Mouse (Mus musculus): Measurements from ENCODE around the gene Timm10b. TPM values are rescaled to one million over a fixed set of nuclear protein-coding genes. Genes with fewer than 3 reads are reported as not detected.

Gene Timm10b
- polyA plus RNA-seq, 1 experiment from 2014 or later, result 124 TPM

DNA sequence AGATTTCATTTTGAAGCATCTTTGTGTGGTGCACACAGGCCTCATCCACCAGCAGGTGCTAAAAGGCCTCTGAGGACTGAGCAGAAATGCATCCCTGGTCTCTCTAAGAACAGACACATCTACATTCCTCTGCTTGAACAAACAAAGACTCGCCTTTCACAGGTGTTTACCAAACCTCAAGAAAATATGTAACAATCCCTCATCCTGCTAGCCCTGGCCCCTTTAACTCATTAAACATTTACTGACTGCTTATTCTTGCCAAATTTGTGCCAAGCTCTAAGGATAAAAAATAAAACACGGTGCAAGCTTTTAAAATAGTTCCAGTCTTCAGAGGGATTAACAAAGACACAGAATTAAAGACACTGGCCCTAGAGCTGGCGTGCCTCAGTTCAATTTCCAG, 20.2 kb upstream of the Timm10b start:
- no peak overlapping the region for H3K27ac ChIP-seq (ENCODE audit: low read length)
- no peak overlapping the region for H3K9ac ChIP-seq (replicated peaks; ENCODE audit: low read depth, low read length)
- no peaks in the 10 kb centered on the region for H3K9me3 ChIP-seq (ENCODE audit: control insufficient read depth, low read length)
- ATAC-seq, result no peak
- no peak overlapping the region for H3K4me3 ChIP-seq (replicated peaks; ENCODE audit: low read length)
- no peaks in the 10 kb centered on the region for H3K27me3 ChIP-seq (replicated peaks; ENCODE audit: control insufficient read depth, insufficient read depth, low read length)
- WGBS, result 80% methylated on average over 3 of the region's 3 CpGs
- H3K36me3 ChIP-seq (ENCODE audit: control insufficient read depth, insufficient read depth), result peaks cover 27% of the 10 kb centered on the region
- H3K4me2 ChIP-seq (ENCODE audit: low read length), result no peak overlapping the region
- H3K4me1 ChIP-seq (replicated peaks; ENCODE audit: control insufficient read depth, insufficient read depth, low read length), result no peaks in the 10 kb centered on the region

DNA sequence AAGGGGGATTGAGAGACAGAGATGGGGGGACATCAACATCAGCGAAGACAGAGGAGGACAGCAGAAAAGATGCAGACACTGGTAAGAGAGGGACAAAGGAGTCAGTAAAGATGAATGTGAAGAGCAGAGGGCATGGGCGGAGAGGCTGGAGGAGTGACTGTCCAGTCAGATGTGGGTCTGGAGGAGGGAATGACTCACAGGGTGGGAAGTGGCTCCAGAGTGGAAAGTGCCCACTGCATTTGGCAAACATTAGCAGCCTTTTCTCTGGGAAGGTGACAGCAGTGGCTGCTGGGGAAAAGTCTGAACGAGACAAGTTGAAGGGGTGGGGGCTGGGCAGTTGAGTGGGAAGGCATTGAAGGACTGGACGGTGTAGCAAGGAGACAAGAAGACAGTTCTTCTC, 18.8 kb upstream of the Timm10b start:
- 78% methylated on average over 4 of the region's 4 CpGs for WGBS
- Histone ChIP-seq H3K4me2 (ENCODE audit: low read length) (no peak overlapping the region), H3K27ac (ENCODE audit: low read length) (no peak overlapping the region), H3K9me3 (ENCODE audit: control insufficient read depth, low read length) (no peaks in the 10 kb centered on the region), H3K27me3 (replicated peaks; ENCODE audit: control insufficient read depth, insufficient read depth, low read length) (no peaks in the 10 kb centered on the region), H3K36me3 (ENCODE audit: control insufficient read depth, insufficient read depth) (peaks cover 24% of the 10 kb centered on the region), H3K9ac (replicated peaks; ENCODE audit: low read depth, low read length) (no peak overlapping the region), H3K4me3 (replicated peaks; ENCODE audit: low read length) (no peak overlapping the region), H3K4me1 (replicated peaks; ENCODE audit: control insufficient read depth, insufficient read depth, low read length) (no peaks in the 10 kb centered on the region)
- no peak for ATAC-seq

DNA sequence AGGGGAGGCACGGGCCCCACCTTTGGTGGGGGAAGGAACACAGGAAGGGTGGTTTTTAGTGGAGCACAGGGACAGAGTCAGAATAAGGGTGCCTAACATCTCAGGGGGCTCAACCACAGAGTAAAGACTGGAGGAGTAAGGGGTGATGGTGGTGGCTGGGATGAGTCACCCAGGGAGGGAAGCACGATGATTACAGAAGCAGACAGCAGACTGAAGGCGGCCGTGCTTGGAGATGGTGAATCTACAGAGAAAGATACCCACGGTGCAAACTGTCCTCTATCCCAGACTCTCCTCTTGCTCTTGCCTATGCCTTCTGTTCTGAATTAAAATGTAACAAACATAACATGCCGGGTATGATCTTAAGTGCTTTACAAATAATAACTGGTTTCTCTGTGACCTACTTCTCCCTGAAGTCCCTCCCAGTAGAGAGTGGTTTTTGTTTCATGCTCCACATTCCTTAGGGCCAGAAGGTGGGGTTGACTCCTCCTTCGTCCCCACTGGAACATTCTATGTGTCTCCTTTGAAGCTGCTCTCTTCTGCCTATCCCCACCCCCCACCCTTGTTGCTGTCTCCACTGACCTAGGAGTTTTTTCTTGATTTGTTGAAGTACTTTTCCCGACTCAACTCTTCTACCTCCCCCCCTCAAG, 18.1 kb upstream of the Timm10b start:
- no peak for ATAC-seq
- WGBS, result 85% methylated on average over 8 of the region's 8 CpGs
- H3K4me2 ChIP-seq (ENCODE audit: low read length), result no peak overlapping the region

DNA sequence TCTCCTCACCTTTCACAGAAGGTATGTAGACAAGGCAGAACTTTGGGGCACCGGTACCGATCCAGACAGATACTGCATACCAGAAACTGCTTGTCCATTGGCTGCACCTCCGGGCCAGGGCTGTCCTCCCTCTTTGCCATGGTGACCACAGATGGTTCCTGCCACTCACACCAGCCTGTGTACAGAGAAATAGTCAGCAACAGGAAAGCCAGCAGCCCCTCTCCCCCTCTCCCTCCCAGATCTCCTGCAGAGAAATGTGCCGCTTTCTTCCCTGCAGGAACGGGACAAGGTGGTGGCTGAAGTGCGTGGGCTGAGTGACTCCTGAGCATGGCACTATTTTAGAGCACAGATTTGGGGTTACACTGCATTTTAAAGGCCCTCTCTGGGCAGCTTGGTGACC, 14.5 kb upstream of the Timm10b start:
- Histone ChIP-seq H3K4me3 (replicated peaks; ENCODE audit: low read length) (no peak overlapping the region), H3K36me3 (ENCODE audit: control insufficient read depth, insufficient read depth) (peaks cover 11% of the 10 kb centered on the region), H3K9me3 (ENCODE audit: control insufficient read depth, low read length) (no peaks in the 10 kb centered on the region), H3K4me1 (replicated peaks; ENCODE audit: control insufficient read depth, insufficient read depth, low read length) (peaks cover 11% of the 10 kb centered on the region), H3K4me2 (ENCODE audit: low read length) (no peak overlapping the region), H3K9ac (replicated peaks; ENCODE audit: low read depth, low read length) (no peak overlapping the region), H3K27ac (ENCODE audit: low read length) (no peak overlapping the region), H3K27me3 (replicated peaks; ENCODE audit: control insufficient read depth, insufficient read depth, low read length) (no peaks in the 10 kb centered on the region)
- 86% methylated on average over 6 of the region's 6 CpGs for WGBS
- no peak for ATAC-seq

More for the DNA sequence above, 18.1 kb upstream of the Timm10b start:
- H3K9me3 ChIP-seq (ENCODE audit: control insufficient read depth, low read length), result no peaks in the 10 kb centered on the region
- peaks cover 20% of the 10 kb centered on the region for H3K36me3 ChIP-seq (ENCODE audit: control insufficient read depth, insufficient read depth)
- H3K4me1 ChIP-seq (replicated peaks; ENCODE audit: control insufficient read depth, insufficient read depth, low read length), result no peaks in the 10 kb centered on the region
- H3K27me3 ChIP-seq (replicated peaks; ENCODE audit: control insufficient read depth, insufficient read depth, low read length), result no peaks in the 10 kb centered on the region
- H3K9ac ChIP-seq (replicated peaks; ENCODE audit: low read depth, low read length), result no peak overlapping the region
- no peak overlapping the region for H3K4me3 ChIP-seq (replicated peaks; ENCODE audit: low read length)
- no peak overlapping the region for H3K27ac ChIP-seq (ENCODE audit: low read length)

DNA sequence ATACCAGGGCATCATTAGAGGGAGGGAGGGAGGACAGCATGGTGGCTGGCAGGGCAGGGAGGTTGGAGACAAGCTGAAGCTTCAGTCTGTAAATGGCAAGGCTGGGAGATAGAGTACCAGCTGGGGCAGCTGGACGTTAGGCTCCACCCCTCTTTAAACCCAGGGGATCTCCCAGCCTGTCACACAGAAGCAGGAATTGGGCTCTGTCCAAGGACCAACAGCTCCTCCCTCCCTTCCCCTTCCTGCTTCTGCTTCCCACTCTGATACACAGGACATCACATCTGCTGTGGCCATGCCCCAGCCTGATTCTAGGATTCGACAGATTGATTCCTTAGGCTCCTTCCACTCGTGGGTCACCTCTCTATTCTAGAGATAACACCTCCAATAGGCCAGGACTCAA, 11.2 kb upstream of the Timm10b start:
- Histone ChIP-seq H3K36me3 (ENCODE audit: control insufficient read depth, insufficient read depth) (peaks cover 8% of the 10 kb centered on the region), H3K4me3 (replicated peaks; ENCODE audit: low read length) (no peak overlapping the region), H3K9ac (replicated peaks; ENCODE audit: low read depth, low read length) (no peak overlapping the region), H3K4me1 (replicated peaks; ENCODE audit: control insufficient read depth, insufficient read depth, low read length) (peaks cover 25% of the 10 kb centered on the region), H3K9me3 (ENCODE audit: control insufficient read depth, low read length) (no peaks in the 10 kb centered on the region), H3K27ac (ENCODE audit: low read length) (no peak overlapping the region), H3K4me2 (ENCODE audit: low read length) (no peak overlapping the region), H3K27me3 (replicated peaks; ENCODE audit: control insufficient read depth, insufficient read depth, low read length) (no peaks in the 10 kb centered on the region)
- WGBS, result 9% methylated on average over 3 of the region's 3 CpGs
- peak; percentile 15; the same call in 1 of the 2 replicates for ATAC-seq

DNA sequence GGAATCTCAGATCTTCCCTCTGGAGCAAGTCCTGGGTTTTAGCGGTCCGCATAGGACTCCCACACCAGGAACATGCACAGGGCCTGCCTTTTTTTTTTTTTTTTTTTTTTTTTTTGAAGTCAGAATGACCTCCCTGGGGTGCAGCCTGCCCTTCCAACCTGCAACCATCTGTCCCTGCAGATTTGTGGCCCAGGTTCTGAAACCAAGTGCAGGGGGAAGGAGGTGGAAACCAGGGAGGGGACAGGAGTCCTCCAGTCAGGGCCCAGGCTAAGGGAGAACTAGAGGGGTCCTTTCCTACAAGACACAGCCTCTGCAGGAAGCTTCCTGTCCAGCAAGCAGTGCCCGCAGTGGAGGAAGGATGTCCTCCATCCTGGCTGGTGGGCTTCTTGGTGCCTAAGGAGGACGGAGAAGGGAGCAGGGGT, 7.3 kb upstream of the Timm10b start:
- Histone ChIP-seq H3K36me3 (ENCODE audit: control insufficient read depth, insufficient read depth) (peaks cover 10% of the 10 kb centered on the region; the same call in 1 of the 2 replicates), H3K9ac (replicated peaks; ENCODE audit: low read depth, low read length) (peak overlapping the region; percentile 79), H3K4me1 (replicated peaks; ENCODE audit: control insufficient read depth, insufficient read depth, low read length) (peaks cover 34% of the 10 kb centered on the region), H3K4me2 (ENCODE audit: low read length) (peak overlapping the region; percentile 63), H3K27ac (ENCODE audit: low read length) (peak overlapping the region; percentile 46; the same call in 1 of the 2 replicates), H3K4me3 (replicated peaks; ENCODE audit: low read length) (peak overlapping the region; percentile 62), H3K9me3 (ENCODE audit: control insufficient read depth, low read length) (no peaks in the 10 kb centered on the region), H3K27me3 (replicated peaks; ENCODE audit: control insufficient read depth, insufficient read depth, low read length) (no peaks in the 10 kb centered on the region)
- WGBS, result 16% methylated on average over 4 of the region's 4 CpGs
- ATAC-seq, result no peak

DNA sequence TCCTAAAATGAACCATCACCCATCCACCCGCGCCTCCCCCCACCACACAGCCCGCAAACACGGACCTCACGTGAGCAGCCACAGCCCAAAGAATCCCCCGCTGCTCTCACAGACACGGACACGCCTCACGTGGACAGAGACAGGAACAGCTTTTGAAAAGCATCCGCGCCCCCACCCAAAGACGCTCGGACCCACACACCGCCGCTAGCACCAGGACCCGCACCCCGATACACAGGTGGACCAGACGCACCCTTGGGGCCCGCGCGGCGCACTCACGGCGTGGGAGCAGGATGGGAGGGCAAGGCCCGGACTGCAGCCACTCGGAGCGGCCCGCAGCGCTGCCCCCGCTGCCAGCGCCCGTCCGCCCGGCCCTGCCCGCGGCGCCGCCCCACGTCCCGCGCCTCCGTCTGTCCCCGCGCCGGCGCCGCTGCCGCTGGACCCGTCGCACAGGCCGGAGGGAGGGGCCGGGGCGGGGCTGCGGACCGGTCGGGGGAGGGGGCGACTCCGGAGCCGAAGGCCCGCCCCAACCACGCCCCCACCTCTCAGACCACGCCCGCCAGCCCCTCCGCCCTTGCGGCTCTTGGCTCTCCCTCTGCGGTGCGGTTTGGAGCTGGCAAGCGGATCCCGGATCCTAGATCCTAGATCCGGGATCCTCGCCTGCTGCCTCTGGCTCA, 6.6 kb upstream of the Timm10b start, which contains the start of gene Trim3:
Trim3 (minus strand) TSS at position 445 of the 674 bp plus-strand sequence.
- peak within 1 kb of the TSS; percentile 63 for H3K4me2 ChIP-seq (ENCODE audit: low read length)
- H3K4me1 ChIP-seq (replicated peaks; ENCODE audit: control insufficient read depth, insufficient read depth, low read length), result peaks cover 34% of the 10 kb centered on the region
- no peaks in the 10 kb centered on the region for H3K27me3 ChIP-seq (replicated peaks; ENCODE audit: control insufficient read depth, insufficient read depth, low read length)
- peak; percentile 88 for ATAC-seq
- peak within 1 kb of the TSS; percentile 79 for H3K9ac ChIP-seq (replicated peaks; ENCODE audit: low read depth, low read length)
- peak within 1 kb of the TSS; percentile 62 for H3K4me3 ChIP-seq (replicated peaks; ENCODE audit: low read length)
- no peaks in the 10 kb centered on the region for H3K9me3 ChIP-seq (ENCODE audit: control insufficient read depth, low read length)
- WGBS, result under 1% methylated on average over 41 of the region's 71 CpGs
- peak within 1 kb of the TSS; percentile 65 for H3K27ac ChIP-seq (ENCODE audit: low read length)
- H3K36me3 ChIP-seq (ENCODE audit: control insufficient read depth, insufficient read depth), result peaks cover 10% of the 10 kb centered on the region; the same call in 1 of the 2 replicates

DNA sequence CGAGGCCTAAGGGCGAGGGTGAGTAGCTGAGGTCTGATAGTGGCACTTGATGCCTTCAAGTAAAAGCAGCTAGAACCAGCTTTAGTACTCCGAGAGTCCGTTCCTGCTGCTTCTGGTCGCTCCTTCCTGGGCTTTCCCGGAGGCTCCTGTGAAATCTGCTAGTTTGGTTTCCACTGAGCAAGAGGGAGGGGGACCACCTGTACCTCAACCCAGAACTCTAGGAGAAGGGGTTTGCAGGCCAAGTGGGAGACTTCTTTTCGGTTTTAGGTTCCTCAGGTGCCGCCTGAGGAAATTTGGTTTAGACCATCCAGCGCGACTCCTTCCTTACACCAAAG, 6.1 kb upstream of the Timm10b start:
- peak overlapping the region; percentile 79 for H3K9ac ChIP-seq (replicated peaks; ENCODE audit: low read depth, low read length)
- H3K36me3 ChIP-seq (ENCODE audit: control insufficient read depth, insufficient read depth), result peaks cover 10% of the 10 kb centered on the region; the same call in 1 of the 2 replicates
- no peaks in the 10 kb centered on the region for H3K9me3 ChIP-seq (ENCODE audit: control insufficient read depth, low read length)
- peak overlapping the region; percentile 62 for H3K4me3 ChIP-seq (replicated peaks; ENCODE audit: low read length)
- no peaks in the 10 kb centered on the region for H3K27me3 ChIP-seq (replicated peaks; ENCODE audit: control insufficient read depth, insufficient read depth, low read length)
- WGBS, result 4% methylated on average over 10 of the region's 10 CpGs
- peaks cover 30% of the 10 kb centered on the region for H3K4me1 ChIP-seq (replicated peaks; ENCODE audit: control insufficient read depth, insufficient read depth, low read length)
- H3K27ac ChIP-seq (ENCODE audit: low read length), result peak overlapping the region; percentile 51; the same call in 1 of the 2 replicates
- ATAC-seq, result no peak
- peak overlapping the region; percentile 63 for H3K4me2 ChIP-seq (ENCODE audit: low read length)

DNA sequence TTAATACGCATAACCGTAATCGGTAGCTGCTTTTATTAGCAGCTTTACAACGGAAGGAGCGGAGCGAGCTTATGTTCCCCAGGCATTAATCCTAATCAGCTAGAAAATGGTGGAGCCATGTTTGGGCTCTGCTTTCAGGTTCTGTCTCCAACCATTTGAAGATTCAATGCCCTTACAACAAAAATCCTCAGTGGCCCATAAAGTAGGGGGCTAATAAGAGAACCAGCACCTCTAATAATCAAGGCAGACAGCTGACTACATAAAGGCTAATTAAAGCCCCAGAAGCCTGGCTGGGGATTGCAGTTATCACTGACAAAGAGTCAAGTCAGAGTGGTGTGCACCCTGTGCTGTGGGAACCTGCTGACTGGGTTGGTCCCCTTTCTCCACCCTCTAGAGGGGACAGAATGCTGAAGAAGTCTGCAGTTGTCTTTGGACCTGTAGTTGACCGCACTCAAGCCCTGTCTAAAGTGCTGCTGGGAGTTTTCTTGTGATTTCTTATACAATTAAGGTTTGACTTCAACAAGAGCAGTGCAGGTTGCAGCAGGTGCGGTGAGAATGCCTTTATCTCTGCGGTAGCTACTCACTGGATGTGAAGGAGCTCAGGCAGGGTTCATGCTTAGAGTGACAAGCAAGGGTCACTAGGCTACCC, 5.5 kb upstream of the Timm10b start:
- Histone ChIP-seq H3K9ac (replicated peaks; ENCODE audit: low read depth, low read length) (no peak overlapping the region; the same call in 1 of the 2 replicates), H3K36me3 (ENCODE audit: control insufficient read depth, insufficient read depth) (peaks cover 10% of the 10 kb centered on the region; the same call in 1 of the 2 replicates), H3K4me1 (replicated peaks; ENCODE audit: control insufficient read depth, insufficient read depth, low read length) (peaks cover 30% of the 10 kb centered on the region), H3K9me3 (ENCODE audit: control insufficient read depth, low read length) (no peaks in the 10 kb centered on the region), H3K27me3 (replicated peaks; ENCODE audit: control insufficient read depth, insufficient read depth, low read length) (no peaks in the 10 kb centered on the region), H3K4me2 (ENCODE audit: low read length) (peak overlapping the region; percentile 63), H3K4me3 (replicated peaks; ENCODE audit: low read length) (no peak overlapping the region; the same call in 1 of the 2 replicates), H3K27ac (ENCODE audit: low read length) (no peak overlapping the region)
- no peak for ATAC-seq
- 40% methylated on average over 9 of the region's 9 CpGs for WGBS

Data from forebrain, embryonic 16.5 days (tissue).